Mouse (Mus musculus) gonadal fat pad, adult 2 months (tissue): Measurements from ENCODE around the gene Nfyc. TPM values are rescaled to one million over a fixed set of nuclear protein-coding genes. Genes with fewer than 3 reads are reported as not detected.

ENCODE experiments used
- DNase-seq: peaks from one replicate; pipeline ENCODE4 v3.0.0-alpha.2; 2012; ENCODE audit warnings: low read depth
- polyA plus RNA-seq: library from polyadenylated mRNA; depleted of rRNA; stranded (reverse); fragments of >200 nt; gene quantifications from 2 replicates; pipeline ENCODE4 v1.2.3, GENCODE M21; 2012

Nfyc gene
- polyA plus RNA-seq, 1 experiment: 148 TPM

DNA sequence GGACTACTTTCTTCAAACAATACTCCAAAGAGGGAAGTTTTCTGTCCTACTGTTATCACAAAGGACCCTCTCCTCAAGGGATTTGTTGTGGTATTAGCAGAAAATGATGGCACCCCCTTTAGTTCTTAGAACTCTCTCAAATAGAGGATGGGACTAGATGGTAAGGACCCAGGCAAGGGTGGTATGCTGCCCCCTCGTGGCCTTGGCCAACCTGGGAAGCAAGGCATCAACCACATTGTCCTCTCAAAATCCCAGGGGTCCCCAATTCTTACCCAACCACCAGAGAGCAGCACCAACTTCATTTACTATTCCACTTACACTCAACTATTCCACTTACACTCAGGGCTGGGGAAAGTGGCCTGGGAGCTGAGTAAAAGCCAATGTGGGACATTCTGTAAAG, 76.1 kb downstream of the Nfyc start:
- no peak for DNase-seq

- no peak for DNase-seq
Measured at GRCm38 (mm10) chr4:120749601-120750000, 81.8 kb downstream of the Nfyc start.

GRCm38 (mm10) chr4:120747941-120748866, 83.2 kb downstream of the Nfyc start, which contains the start of gene Kcnq4:
Gene Kcnq4, minus strand, starts transcription at chr4:120748612.
- DNase-seq: no peak

- no peak for DNase-seq
Measured at GRCm38 (mm10) chr4:120747243-120747792, 84.1 kb downstream of the Nfyc start.

DNA sequence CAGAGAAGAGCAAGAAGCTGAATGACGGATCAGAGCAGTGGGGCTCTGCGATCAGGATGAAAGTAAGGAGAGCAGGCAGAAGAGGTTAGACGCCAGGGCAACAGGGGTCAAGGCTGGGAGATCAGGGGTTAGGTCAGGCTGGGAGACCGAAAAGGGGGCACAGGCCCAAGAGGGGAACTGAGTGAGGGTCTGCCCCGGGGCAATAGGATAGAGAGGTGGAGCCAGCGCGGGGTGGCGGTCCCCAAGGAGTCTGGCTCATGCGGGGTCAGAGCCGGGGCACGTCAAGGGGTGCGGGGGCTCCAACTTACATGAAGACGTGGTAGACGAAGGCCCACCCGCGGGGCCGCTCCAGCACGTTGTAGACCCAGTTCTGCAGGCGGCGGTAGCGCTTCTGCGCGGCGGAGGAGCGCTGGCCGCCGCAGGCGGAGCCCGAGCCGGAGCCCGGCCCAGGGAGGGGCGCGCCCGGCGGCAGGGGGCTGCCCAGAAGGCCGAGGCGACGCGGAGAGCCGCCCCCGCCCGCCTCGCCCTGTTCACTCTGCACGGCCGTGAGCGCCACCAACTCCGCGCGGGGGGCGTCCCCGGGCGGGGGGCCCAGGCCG, 84.7 kb downstream of the Nfyc start:
- no peak for DNase-seq

DNA sequence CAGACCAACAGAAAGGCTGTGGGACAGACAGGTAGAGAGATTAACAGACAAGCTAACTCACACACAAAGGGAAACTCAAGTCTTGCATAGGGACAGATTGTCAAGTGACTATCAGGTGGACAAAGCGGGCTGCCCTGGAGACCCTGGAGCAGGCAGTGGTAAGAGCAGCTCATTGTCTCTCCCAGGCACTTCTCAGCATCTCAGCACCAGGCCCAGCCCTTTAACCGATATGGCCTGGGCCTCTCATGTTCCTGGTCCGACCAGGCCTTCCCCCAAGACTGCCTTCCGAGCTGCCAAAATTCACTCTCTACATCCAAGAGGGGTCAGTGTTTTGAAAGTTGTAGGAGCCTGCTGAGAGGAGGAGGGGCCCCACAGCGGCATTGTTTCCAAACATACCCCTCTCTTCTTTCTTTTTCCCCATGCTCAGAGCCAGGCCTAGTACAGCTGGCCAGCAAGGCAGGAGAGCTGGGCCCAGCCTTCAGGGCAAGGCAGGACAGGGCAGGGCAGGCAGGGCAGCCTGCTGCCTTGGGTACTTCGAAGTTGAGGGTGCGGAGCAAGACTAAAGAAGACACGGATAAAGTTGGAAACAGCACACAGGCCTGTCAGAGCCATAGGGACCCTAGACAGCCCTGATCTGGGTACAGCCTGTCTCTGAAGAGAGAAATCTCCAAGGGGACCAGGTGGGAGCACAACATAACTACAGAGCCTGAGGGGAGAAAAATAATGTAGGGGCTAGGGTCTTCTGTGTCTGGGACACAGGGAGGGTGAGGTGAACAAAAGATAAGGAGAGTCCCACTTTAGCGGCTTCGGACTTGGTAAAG, 85.4 kb downstream of the Nfyc start:
- DNase-seq: no peak

- no peak for DNase-seq
Measured at GRCm38 (mm10) chr4:120743636-120744035, 87.7 kb downstream of the Nfyc start.

GRCm38 (mm10) chr4:120741303-120741702, 90.1 kb downstream of the Nfyc start:
- DNase-seq: no peak

GRCm38 (mm10) chr4:120734012-120734622, 97.3 kb downstream of the Nfyc start:
- no peak for DNase-seq

DNA sequence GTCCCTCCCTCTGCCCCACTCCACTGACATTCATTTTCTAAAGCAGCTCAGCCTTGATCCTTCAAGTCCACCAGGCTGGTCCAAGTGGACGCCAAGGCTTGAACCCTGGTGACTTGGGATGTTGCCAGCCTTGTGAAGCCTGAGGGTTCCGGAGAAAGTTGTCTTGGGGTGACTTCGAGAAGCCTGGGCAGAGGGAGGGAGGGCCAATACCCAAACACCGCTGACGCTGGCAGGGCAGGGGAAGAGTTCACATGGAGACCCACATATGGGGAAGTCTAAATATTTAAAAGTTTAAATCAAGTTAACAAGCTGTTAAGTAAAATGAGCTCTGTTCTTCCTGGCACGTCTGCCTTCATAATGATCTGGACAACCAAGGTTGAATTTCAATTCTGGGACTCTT, 98.6 kb downstream of the Nfyc start:
- DNase-seq: no peak

DNA sequence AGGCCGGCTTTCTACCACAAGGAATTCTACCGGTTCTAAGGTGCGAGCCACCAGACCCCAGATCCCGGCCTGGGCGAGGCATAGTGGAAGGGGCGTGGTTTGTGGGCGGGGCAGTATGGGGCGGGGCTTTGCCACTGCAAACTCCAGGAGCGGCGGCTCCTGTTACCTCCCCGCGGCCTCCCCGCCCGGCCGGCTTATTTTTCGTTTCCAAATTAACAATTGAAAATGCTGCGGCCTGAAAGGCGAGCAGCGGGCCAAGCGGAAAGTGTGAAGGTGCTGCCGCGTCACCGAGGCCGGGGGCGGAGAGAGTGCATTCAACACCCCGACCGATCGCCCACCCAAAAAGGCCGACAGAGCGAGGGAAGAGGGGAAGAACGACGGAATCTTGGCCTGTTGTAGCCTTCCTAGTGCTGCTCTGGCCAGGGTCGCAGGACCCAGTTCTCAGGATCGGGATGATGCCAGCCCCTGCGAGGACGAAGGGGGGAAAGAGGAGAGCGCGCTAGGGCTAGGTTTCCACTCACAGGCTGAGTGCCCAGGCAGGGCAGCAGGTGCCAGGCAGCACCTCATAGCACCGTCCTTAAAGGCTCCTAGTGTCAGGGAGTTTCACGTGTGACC, 100.2 kb downstream of the Nfyc start:
- DNase-seq: no peak

GRCm38 (mm10) chr4:120730574-120730973, 100.8 kb downstream of the Nfyc start:
- DNase-seq: no peak

GRCm38 (mm10) chr4:120730146-120730545, 101.2 kb downstream of the Nfyc start:
- no peak for DNase-seq

- DNase-seq: no peak
Measured at GRCm38 (mm10) chr4:120729441-120729840, 101.9 kb downstream of the Nfyc start.

DNA sequence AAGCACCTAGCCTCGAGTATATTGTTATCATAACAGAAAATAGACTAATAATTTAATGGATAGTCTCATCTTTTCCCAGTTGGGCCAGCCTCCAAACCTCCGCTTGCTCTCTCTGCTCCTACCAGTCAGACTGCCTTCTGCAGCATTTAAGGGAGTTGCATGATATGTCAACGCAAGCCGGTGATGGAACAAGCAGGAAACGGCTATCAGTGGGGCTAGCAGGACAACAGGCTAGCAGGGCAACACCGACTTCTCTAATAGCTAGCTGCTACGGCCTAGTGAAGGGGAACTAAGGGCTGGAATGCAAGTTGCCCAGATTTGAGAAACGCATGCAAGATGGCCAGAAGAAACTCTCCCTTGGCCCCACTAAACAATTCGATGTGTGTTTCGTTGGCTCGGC, 103.5 kb downstream of the Nfyc start:
- no peak for DNase-seq

DNA sequence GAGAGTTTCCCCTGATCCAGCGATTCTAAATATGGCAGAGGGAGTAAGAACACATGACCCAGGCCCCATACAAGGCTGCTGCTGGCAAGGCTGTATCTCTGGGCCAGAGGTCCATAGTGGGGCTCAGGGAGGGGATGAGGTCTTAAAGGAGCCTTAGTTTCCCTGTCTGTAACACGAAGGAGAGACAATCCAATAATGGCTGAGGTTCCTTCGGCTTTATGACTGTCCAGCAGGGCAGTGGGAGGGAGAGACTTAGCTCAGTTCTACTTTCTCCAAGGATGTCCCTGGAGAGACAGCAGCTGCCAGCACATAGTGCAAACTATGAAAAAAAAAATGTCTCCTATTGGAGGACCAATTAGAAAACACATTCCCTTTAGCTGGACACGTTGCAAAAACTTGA, 105.2 kb downstream of the Nfyc start:
- no peak for DNase-seq

DNA sequence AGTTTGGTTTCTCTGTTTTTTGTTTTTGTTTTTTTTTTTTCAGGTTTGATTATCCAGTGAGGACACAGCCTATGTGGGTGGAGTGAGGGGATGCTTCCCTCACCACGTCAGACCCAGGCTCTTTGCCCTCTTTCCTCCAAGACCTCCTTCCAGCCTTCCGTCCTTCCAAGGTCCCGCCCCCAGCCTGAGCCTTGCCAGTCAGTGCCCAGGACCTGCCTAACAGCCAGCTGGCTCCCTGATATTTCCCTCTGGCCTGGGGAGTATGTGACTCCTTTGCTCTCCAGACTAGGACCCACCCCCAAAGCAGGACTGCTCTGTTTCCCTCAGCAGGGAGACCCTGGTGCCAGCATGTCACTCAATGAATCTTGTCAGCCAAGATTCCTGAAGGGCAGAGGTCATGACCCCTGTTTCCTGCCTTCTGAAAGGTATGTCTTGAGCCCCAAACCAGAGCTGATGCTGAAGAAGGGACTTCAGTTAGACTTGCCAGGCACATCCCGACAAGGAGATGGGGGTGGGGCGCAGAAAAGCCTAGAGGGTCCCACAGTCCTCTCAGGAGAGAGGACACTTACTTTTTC, 105.8 kb downstream of the Nfyc start:
- DNase-seq: no peak

GRCm38 (mm10) chr4:120721574-120721973, 109.8 kb downstream of the Nfyc start:
- DNase-seq: no peak

GRCm38 (mm10) chr4:120719152-120719551, 112.2 kb downstream of the Nfyc start:
- no peak for DNase-seq

DNA sequence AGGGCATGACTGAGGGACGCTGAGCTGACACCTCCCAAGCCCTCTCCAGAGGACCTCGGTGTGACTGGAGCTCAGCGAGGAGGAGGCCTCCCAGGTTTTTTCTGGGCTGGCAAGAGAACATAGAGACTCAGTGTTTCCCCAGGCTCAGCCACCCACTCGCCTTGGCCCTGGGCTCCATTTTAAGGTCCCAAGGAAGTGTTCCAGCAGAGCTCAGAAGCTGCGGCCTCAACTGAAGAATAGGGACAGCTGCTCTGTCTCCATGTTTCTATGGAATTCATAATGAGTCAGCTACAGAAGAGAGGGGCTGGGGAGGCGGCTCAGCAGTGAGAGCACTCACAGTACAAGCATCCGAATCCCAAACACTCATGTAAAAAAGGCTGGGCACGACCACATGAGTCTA, 113.8 kb downstream of the Nfyc start:
- DNase-seq: no peak

GRCm38 (mm10) chr4:120716765-120717164, 114.6 kb downstream of the Nfyc start:
- DNase-seq: no peak
